Mouse (Mus musculus) gastrocnemius, postnatal 10 days (tissue): ENCODE measurements around the gene Tmem95. TPM values are rescaled to one million over a fixed set of nuclear protein-coding genes. Genes with fewer than 3 reads are reported as not detected.
A peak's percentile ranks its signal among the peaks of the same experiment; 100 is the strongest.

Source experiments
- DNase-seq: peaks from one replicate; pipeline ENCODE4 v3.0.0; 2021; ENCODE audit warnings: mixed read lengths
- total RNA-seq, 2 experiments: library from RNA; stranded (reverse); gene quantifications; 2 replicates each; pipeline ENCODE4 v1.2.3; 2021

The Tmem95 gene
- total RNA-seq, 2 experiments from 2014 or later: not detected

- no peak for DNase-seq
Measured at GRCm38 (mm10) chr11:69910781-69911560, 33.2 kb upstream of the Tmem95 start.

DNA sequence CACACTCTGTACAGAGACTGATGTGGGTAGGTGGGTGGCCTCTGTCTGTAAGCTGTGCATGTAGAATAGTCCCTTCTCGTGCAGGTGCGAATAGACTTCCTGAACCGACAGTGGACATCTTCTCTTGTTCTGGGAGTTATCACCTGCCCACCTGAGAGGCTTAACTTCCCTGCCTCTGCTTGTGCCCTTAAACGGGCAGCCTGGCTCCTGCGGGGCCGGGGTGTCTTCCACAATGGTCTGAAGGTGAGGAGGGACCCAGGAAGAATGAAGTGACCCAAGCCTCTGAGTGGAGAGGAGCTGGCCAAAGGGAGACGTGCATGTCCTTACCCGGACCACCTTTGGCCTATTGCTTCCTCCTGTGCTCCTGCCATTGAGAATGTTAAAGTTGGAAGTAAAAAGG, 32.4 kb upstream of the Tmem95 start:
- no peak for DNase-seq

DNA sequence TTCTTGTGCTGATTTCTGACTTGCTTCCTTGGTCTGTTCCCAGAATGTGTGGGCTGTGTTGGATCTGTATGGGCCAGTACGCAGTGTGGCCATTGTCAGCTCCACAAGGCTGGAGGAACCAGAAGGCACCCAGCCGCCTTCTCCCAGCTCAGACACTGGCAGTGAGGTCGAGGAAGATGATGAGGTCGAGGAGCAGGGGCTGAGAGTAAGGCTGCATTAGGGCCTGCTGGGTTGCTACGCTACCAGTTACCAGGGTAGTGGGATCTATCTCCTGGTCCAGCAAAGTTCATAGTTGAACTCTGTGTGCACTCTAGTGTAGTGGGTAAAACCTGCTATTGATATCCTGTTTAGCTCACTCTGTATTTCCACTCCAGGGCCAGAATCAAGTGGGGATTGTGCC, 31.4 kb upstream of the Tmem95 start:
- no peak for DNase-seq

DNA sequence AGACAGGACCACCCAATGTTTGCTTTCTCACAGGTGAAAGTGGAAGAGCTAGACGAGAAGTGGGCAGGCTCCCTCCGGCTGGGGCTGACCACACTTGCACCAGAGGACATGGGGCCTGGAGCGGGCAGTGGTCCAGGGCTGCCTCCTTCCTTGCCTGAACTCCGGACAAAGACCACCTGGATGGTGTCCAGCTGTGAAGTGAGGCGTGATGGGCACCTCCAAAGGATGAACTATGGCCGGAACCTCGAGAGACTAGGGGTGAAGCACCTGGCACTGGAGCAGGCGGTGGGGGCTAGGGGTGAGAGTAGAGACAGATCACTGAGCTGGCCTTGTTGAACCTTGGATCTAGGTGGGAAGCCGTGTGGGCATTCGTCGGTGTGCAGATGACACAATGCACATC, 30.8 kb upstream of the Tmem95 start:
- DNase-seq: no peak

- no peak for DNase-seq
Measured at GRCm38 (mm10) chr11:69904311-69904710, 26.5 kb upstream of the Tmem95 start.

GRCm38 (mm10) chr11:69902972-69903371, 25.2 kb upstream of the Tmem95 start:
- peak; percentile 8 for DNase-seq

GRCm38 (mm10) chr11:69901993-69902392, 24.2 kb upstream of the Tmem95 start:
- DNase-seq: no peak

- peak; percentile 90 for DNase-seq
Measured at GRCm38 (mm10) chr11:69901406-69901846, 23.6 kb upstream of the Tmem95 start.

DNA sequence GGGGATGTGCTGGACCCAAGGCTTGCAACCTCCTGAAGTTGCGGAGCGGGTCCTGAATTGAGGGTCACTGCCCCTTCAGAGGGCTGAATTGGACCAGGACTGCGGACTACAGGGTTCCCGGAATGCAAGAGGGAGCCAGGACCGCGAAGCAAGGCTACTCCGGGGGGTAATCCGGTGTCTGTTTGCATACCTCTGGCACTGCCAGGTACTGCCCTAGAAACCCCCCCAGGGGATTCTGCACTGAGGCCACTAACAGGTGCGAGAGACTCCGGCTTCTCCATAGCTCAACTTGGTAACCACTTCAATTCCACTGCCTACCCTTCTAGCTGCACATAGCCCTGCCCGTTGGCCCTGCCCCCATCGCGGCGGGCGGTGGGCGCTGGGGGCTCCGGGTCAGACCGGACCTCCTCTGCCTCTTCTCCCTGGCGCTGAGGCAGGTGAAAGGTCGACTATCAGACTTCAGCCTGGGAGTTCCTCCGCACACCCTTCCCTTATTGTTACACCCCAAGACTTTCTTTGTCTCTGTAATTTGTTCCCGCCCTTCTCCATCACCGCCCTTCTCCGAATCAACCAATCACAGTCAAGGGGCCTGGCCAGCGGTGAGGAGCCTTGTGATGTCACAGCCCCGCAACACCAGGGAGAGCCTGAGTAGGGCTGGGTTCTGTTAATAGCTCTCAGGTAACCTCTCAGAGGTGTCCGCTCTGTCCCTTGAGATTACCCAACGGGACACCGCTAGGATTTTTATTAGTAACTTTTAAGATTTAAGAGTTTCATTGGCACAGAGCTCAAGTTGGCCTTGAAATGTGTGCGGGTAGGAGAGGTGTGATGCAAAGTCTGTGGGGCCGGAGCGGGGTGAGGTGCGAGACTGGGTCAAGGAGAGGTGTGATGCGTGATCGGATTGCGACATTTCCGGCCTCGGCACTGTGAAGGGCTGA, 22.9 kb upstream of the Tmem95 start, which contains the start of the genes 2810408A11Rik and Neurl4:
TSS of gene 2810408A11Rik (minus strand) at position 517 of the 935 bp plus-strand sequence.
TSS of gene Neurl4 (plus strand) at position 602 of the 935 bp plus-strand sequence.
- peak; percentile 74 for DNase-seq

DNA sequence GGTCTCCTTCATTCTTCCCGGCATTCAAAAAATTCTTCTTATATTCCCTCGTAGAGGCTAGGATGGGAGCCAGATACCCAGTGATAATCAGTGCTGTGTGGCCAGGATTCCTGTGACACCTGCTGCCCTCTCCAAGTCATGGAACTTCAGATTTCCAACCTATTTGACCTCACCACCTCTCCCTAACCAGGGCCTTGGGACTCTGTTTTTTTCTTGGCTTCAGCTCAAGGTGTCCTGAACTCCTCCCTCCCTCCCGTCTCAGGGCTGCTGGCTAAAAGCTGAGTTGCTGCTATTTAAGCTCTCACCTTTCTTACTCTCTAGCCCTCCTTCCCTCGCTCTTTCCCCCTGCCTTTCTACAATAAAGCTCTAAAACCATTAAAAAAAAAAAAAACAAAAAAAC, 22.1 kb upstream of the Tmem95 start:
- DNase-seq: no peak

- DNase-seq: no peak
Measured at GRCm38 (mm10) chr11:69895291-69895690, 17.5 kb upstream of the Tmem95 start, which contains the start of gene Acap1. Gene Acap1, minus strand, starts transcription at chr11:69895539.

DNA sequence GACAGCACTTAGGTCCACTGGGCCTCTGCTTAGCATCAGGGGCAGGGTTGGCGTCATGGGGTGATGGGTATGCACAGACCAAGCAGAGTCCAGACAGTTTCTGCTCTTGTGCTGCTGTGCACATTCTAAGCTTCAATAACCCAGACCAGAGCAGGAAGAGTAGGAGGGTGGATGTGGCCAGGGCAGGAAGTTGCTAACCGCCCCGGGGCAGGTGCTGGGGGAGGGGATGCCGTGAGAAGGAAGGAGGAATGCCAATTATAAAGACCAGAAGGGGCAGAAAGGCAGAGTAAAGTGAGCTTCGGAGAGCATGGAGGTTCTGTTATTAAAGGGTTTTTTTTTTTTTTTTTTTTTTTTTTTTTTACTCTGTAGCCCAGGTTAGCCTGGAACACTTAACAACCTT, 16.9 kb upstream of the Tmem95 start:
- no peak for DNase-seq

DNA sequence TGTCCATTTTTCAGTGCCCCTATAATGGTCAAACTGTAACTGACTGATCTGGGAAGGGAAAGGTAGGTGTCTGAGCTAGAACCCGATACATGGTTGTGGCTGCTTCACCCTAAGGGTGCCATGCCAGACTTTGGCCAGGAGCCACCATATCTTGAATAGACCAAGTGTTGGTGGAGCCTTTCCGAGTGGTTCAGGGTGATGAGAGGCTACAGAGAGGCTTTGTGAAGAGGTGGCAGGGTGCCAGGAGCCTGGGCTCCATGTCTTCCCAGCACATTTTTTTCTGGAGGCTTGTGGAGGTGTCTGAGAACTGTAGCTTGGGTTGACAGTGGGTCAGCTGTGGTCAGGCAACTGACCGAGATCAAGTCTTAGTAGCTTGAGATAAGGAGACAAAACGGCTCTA, 13.7 kb upstream of the Tmem95 start:
- DNase-seq: no peak

DNA sequence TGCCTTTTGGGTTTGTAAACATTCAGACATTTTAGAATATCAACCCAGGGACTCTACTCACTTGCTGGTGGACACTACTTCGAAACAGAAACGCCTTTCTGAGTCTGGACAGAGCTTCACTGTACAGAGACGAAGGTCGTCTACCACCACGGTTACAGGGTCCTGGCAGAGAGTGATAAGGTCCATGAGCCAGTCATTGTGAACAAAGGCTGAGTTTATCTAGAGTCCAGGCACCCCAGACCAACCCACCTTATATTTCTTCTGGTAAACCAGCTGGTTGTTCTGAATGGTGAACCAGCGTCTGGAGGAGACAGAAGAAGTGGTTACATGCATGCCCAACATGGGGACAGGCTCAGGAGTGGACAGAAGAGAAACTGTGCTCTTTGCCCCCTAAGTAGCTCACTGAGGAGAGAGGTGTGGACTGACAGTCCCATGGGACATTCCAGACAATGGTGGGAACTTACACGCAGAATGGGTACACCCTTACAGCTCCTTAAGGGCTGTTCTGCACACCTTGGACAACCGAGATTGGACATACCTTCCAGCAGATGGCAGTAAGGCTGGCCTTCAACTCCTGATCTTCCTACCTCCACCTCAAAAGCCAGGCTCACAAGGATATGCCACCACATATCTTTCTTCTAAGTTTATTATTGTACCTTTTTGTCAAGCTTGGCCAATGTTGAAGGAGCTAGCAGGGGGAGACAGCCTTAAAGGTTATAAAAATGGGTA, 9.3 kb upstream of the Tmem95 start:
- no peak for DNase-seq

DNA sequence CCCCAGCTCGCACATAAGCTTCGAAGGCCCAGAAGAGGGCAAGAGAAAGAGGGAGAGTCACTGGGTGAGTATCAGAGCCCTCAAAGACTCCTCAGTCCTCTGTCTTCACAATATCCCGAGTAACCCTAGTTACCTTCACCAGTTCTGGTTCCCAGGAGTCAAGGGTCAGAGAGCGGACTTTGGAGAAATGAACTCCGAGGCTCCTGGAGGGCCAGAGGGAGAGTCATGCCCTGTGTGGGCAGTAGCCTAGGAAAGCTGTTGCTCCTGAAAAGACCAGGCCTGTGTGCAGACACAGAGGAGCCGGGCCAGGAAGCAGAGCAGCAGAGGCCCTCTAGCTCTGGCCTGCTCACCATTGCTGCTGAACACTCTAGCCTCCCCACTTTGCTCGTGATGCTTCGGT, 6.8 kb upstream of the Tmem95 start:
- no peak for DNase-seq

GRCm38 (mm10) chr11:69884240-69884639, 6.4 kb upstream of the Tmem95 start:
- no peak for DNase-seq

DNA sequence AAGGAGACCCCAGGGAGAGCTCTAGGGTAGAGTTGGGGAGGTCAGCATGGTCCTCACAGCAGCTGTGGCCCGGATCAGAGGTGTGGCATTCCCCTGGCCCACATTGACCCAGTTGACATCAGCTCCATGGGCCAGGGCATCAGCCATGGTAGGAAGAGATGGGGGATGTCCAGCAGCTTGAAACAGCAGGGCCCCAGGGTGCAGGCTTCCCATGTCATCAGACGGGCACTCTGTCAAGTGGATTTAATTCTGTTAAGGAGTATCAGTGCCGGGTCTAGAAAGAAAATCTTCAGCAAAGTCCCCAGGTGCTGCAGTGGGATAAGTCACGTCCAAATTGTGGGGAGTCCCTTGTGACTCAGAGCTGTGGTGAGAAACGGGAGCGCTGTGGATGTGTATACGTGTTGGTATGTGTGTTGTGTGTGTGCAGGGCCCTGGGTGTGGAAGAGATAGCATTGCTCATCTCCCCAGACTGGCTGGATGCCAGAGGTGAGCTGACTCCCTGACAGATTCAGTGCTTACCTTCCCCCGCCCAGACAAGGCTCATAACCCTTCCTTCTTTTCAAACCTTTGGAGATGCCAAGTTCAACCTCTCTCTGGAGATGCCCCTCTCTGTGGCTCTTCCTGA, 5.8 kb upstream of the Tmem95 start:
- DNase-seq: no peak

- no peak for DNase-seq
Measured at GRCm38 (mm10) chr11:69883066-69883465, 5.2 kb upstream of the Tmem95 start.

DNA sequence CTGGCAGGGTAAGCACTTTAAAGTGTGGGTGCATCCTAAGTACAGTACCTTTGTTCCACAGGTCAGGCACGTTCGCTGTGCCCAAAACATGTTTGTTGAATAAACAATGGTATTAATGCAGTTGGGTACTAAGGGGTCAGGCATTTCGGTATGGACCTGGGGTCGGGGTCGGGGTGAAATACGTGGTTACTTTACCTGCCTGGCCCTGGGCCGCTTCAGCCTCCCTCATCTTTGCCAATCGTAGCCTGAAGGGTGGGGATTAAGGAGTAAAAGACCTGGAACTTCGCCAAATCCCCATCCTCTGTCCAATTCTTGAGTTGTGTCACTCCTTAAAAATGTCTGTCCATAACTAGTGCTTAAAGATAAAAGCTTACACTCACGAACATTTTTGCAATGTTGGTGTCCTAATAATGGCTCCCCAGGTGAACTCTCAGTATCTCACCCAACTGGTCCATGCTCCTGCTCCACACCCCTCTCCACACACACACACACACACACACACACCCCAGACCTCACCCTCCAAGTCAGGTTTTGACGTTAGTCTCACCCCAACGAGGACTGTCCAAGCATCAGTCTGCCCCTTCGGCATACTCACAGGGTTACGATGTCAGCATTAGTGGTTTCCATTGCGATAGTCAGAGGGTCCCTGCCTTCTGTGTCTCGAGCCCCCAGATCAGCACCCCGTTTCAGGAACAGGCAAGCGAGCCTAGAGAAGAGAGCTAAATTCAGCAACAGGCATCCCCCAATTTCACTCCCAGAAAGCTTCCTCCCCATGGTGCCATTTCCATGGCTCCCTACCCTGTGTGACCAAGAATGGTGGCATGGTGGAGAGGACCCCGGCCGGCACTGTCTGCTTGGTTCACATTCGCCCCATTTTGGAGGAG, 4.2 kb upstream of the Tmem95 start:
- DNase-seq: no peak

DNA sequence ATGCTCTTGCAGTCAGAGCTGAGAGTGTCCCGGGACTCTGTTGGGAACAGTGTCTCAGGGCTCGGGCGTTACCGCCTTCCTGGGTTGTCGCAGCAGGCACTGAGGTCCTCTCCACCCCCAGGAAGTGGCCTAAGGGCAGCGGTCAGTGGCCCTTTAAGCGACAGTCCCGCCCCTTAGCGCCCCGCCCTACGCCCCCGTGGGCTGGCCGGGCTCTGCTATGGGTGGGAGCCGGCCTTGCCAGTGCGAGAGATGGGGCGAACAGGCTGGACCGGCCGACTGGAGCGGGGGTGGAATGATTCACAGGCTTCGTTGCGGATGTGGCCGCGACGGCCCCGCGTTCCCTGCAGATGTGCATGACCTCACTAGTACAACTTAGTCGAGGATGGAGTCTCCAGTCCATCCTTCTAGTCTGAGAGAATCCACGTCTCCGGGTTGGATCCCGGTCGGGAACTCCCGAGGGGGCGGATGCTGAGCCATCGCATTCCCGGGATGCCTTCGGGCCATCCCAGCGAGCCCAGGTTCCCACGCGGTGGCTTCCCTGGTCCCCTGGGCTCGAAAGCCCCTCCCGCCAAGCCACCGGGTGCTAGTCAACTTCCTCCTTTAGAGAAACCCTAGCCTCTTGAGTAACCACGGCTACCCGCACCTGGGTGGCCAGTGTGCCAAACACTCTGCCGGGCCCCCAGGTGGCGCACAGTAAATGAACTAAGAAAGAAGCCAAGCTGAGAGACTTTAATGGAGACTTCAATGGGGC, 3.2 kb upstream of the Tmem95 start, which contains the start of gene Kctd11:
TSS of gene Kctd11 (minus strand) at position 554 of the 751 bp plus-strand sequence.
- peak; percentile 87 for DNase-seq
